Mouse (Mus musculus) gastrocnemius, postnatal 36 days (tissue): ENCODE results near the gene Gm28042. TPM values are rescaled to one million over a fixed set of nuclear protein-coding genes. Genes with fewer than 3 reads are reported as not detected.

Experiments used
- DNase-seq, 2 experiments: peaks; one replicate each; pipeline ENCODE4 v3.0.0; 2022
- intact Hi-C: fragments of 180-260 bp; cut with DNase I; formaldehyde crosslinking; loops from one replicate; pipeline ENCODE4 v1.15.1; 2025
- long read RNA-seq, 2 experiments: library from polyadenylated mRNA; stranded (forward); transcript quantifications; one replicate each; pipeline ENCODE4 v2.0.0; 2021
- total RNA-seq, 2 experiments: library from RNA; stranded (reverse); gene quantifications; 2 replicates each; pipeline ENCODE4 v1.2.3; 2021

Gene Gm28042
- 1 to 10 TPM; 1.1 to 1.3 TPM for total RNA-seq
- long read RNA-seq, experiment 1, partial matches to known transcripts, result 0 of 1 reads
- long read RNA-seq, experiment 1, other reads (novel, unspliced or antisense), result 1 of 1 reads
- long read RNA-seq, experiment 2, partial matches to known transcripts, result 0 of 6 reads
- long read RNA-seq, experiment 2, other reads (novel, unspliced or antisense), result 6 of 6 reads

- intact Hi-C loops, result no loop called here
- DNase-seq, result peak; percentile 86 to 90
Observed at GRCm38 (mm10) chr2:120026984-120027949, at the start of gene Gm28042, which contains the start of gene Jmjd7. TSS of gene Gm28042 (plus strand) at chr2:120027493. TSS of gene Jmjd7 (plus strand) at chr2:120027483.

- DNase-seq, result no peak
- intact Hi-C loops, result no loop called here
Observed at GRCm38 (mm10) chr2:119980343-119980986, 46.8 kb upstream of the Gm28042 start.

- DNase-seq, result no peak
- intact Hi-C loops, result no loop called here
Observed at GRCm38 (mm10) chr2:119981631-119982030, 45.7 kb upstream of the Gm28042 start.

- intact Hi-C loops, result no loop called here
- DNase-seq, result no peak
Observed at GRCm38 (mm10) chr2:119985871-119986270, 41.4 kb upstream of the Gm28042 start.

- intact Hi-C loops, result no loop called here
- DNase-seq, result no peak
Observed at GRCm38 (mm10) chr2:119986369-119986768, 40.9 kb upstream of the Gm28042 start.

GRCm38 (mm10) chr2:119987441-119987840 lies 39.9 kb upstream of the Gm28042 start:
- intact Hi-C loops, result no loop called here
- no peak for DNase-seq

- intact Hi-C loops, result no loop called here
- DNase-seq, result no peak
Observed at GRCm38 (mm10) chr2:119988952-119989351, 38.3 kb upstream of the Gm28042 start.

- intact Hi-C loops, result no loop called here
- DNase-seq, result no peak
Observed at GRCm38 (mm10) chr2:119990881-119991280, 36.4 kb upstream of the Gm28042 start.

- intact Hi-C loops, result no loop called here
Observed at GRCm38 (mm10) chr2:119992349-119992748, 34.9 kb upstream of the Gm28042 start.

GRCm38 (mm10) chr2:119993515-119993914 lies 33.8 kb upstream of the Gm28042 start:
- DNase-seq, result no peak
- intact Hi-C loops, result no loop called here

More at GRCm38 (mm10) chr2:119992349-119992748, 34.9 kb upstream of the Gm28042 start:
- DNase-seq, result peak in 1 of 2 experiments; percentile 21

GRCm38 (mm10) chr2:119994839-119995238 lies 32.5 kb upstream of the Gm28042 start:
- DNase-seq, result no peak
- intact Hi-C loops, result no loop called here

GRCm38 (mm10) chr2:119995391-119996281 lies 31.7 kb upstream of the Gm28042 start:
- intact Hi-C loops, result no loop called here
- no peak for DNase-seq

- intact Hi-C loops, result no loop called here
Observed at GRCm38 (mm10) chr2:119997354-119997753, 29.9 kb upstream of the Gm28042 start.

GRCm38 (mm10) chr2:119999731-120000130 lies 27.6 kb upstream of the Gm28042 start:
- intact Hi-C loops, result no loop called here
- DNase-seq, result no peak

More at GRCm38 (mm10) chr2:119997354-119997753, 29.9 kb upstream of the Gm28042 start:
- DNase-seq, result no peak

GRCm38 (mm10) chr2:120000882-120001584 lies 26.3 kb upstream of the Gm28042 start:
- no peak for DNase-seq
- intact Hi-C loops, result no loop called here

GRCm38 (mm10) chr2:120001956-120002355 lies 25.3 kb upstream of the Gm28042 start:
- intact Hi-C loops, result no loop called here
- DNase-seq, result no peak

GRCm38 (mm10) chr2:120003970-120004369 lies 23.3 kb upstream of the Gm28042 start:
- intact Hi-C loops, result no loop called here
- no peak for DNase-seq

- no peak for DNase-seq
Observed at GRCm38 (mm10) chr2:120006696-120007095, 20.6 kb upstream of the Gm28042 start.

GRCm38 (mm10) chr2:120007680-120008210 lies 19.5 kb upstream of the Gm28042 start:
- DNase-seq, result no peak
- intact Hi-C loops, result no loop called here

More at GRCm38 (mm10) chr2:120006696-120007095, 20.6 kb upstream of the Gm28042 start:
- intact Hi-C loops, result no loop called here
